Mouse (Mus musculus) gastrocnemius, adult 2 months (tissue): ENCODE measurements around the gene Asic1. TPM values are rescaled to one million over a fixed set of nuclear protein-coding genes. Genes with fewer than 3 reads are reported as not detected.

Experiments used
- DNase-seq: peaks from one replicate; pipeline ENCODE4 v3.0.0; 2022
- H3K27ac ChIP-seq: fragments of 200-600 bp; 2 replicates; pipeline ENCODE4 v1.8.1; 2022; ENCODE audit warnings: mild to moderate bottlenecking
- H3K4me3 ChIP-seq: fragments of 200-600 bp; 2 replicates; pipeline ENCODE4 v1.8.1; 2022; ENCODE audit warnings: mild to moderate bottlenecking, moderate library complexity
- CTCF ChIP-seq: fragments of 200-600 bp; IDR thresholded peaks from 2 replicates; pipeline ENCODE4 v1.8.1; 2022; ENCODE audit warnings: antibody characterized with exemption, mild to moderate bottlenecking, moderate library complexity
- intact Hi-C: fragments of 180-260 bp; cut with DNase I; formaldehyde crosslinking; loops from one replicate; pipeline ENCODE4 v1.15.1; 2025
- total RNA-seq, 2 experiments: library from RNA; stranded (reverse); gene quantifications; 2 replicates each; pipeline ENCODE4 v1.2.3; 2021

Asic1 gene
- total RNA-seq, 2 experiments from 2014 or later: 0.31 TPM; not detected in 1

- H3K4me3 ChIP-seq: peak overlapping the region; percentile 91
- TF ChIP-seq CTCF: no peak
- DNase-seq: no peak
- intact Hi-C loops: no loop called here
- peak overlapping the region; percentile 54; the same call in 1 of the 2 replicates for H3K27ac ChIP-seq
Measured at GRCm38 (mm10) chr15:99651984-99652872, 17.9 kb upstream of the Asic1 start.

GRCm38 (mm10) chr15:99653291-99653690 is 16.9 kb upstream of the Asic1 start:
- no peak overlapping the region for H3K4me3 ChIP-seq
- DNase-seq: no peak
- intact Hi-C loops: no loop called here
- H3K27ac ChIP-seq: no peak overlapping the region
- peak; percentile 10; the same call in 1 of the 2 replicates for TF ChIP-seq CTCF

GRCm38 (mm10) chr15:99653876-99654275 is 16.3 kb upstream of the Asic1 start:
- no peak overlapping the region for H3K4me3 ChIP-seq
- TF ChIP-seq CTCF: no peak
- DNase-seq: no peak

GRCm38 (mm10) chr15:99655956-99656355 is 14.2 kb upstream of the Asic1 start:
- no peak overlapping the region for H3K27ac ChIP-seq
- no peak for TF ChIP-seq CTCF
- no peak for DNase-seq
- H3K4me3 ChIP-seq: no peak overlapping the region
- intact Hi-C loops: no loop called here

More at GRCm38 (mm10) chr15:99653876-99654275, 16.3 kb upstream of the Asic1 start:
- no peak overlapping the region for H3K27ac ChIP-seq
- intact Hi-C loops: no loop called here

GRCm38 (mm10) chr15:99658437-99658836 is 11.7 kb upstream of the Asic1 start:
- no peak for TF ChIP-seq CTCF
- no peak for DNase-seq
- Histone ChIP-seq H3K4me3 (no peak overlapping the region), H3K27ac (no peak overlapping the region)
- intact Hi-C loops: no loop called here

GRCm38 (mm10) chr15:99661121-99661830 is 8.9 kb upstream of the Asic1 start:
- intact Hi-C loops: no loop called here
- DNase-seq: no peak
- H3K4me3 ChIP-seq: no peak overlapping the region
- no peak overlapping the region for H3K27ac ChIP-seq
- TF ChIP-seq CTCF: no peak

GRCm38 (mm10) chr15:99662371-99662770 is 7.8 kb upstream of the Asic1 start:
- Histone ChIP-seq H3K4me3 (no peak overlapping the region), H3K27ac (no peak overlapping the region)
- no peak for TF ChIP-seq CTCF
- intact Hi-C loops: no loop called here
- DNase-seq: no peak

- DNase-seq: no peak
- no peak for TF ChIP-seq CTCF
- intact Hi-C loops: no loop called here
- no peak overlapping the region for H3K27ac ChIP-seq
- H3K4me3 ChIP-seq: peak overlapping the region; percentile 67
Measured at GRCm38 (mm10) chr15:99663964-99664599, 6.1 kb upstream of the Asic1 start.

GRCm38 (mm10) chr15:99664600-99665451 is 5.3 kb upstream of the Asic1 start:
- Histone ChIP-seq H3K4me3 (peak overlapping the region; percentile 67), H3K27ac (no peak overlapping the region)
- DNase-seq: peak; percentile 65
- no peak for TF ChIP-seq CTCF
- intact Hi-C loops: loop anchor here (5.0 kb wide), 1 partner anchor 168 kb away; no protein-coding TSS in a partner anchor

GRCm38 (mm10) chr15:99667544-99667943 is 2.6 kb upstream of the Asic1 start:
- no peak for DNase-seq
- TF ChIP-seq CTCF: no peak
- H3K4me3 ChIP-seq: no peak overlapping the region
- intact Hi-C loops: loop anchor here (5.0 kb wide), 1 partner anchor 170 kb away; no protein-coding TSS in a partner anchor
- H3K27ac ChIP-seq: no peak overlapping the region

GRCm38 (mm10) chr15:99668881-99669280 is 1.3 kb upstream of the Asic1 start:
- DNase-seq: peak; percentile 84
- intact Hi-C loops: loop anchor here (1.0 to 5.0 kb wide), 2 partner anchors 73 to 172 kb away; no protein-coding TSS in a partner anchor
- Histone ChIP-seq H3K27ac (no peak overlapping the region), H3K4me3 (no peak overlapping the region)
- TF ChIP-seq CTCF: no peak

- no peak for TF ChIP-seq CTCF
- intact Hi-C loops: loop anchor here (1.0 to 5.0 kb wide), 2 partner anchors 73 to 172 kb away; no protein-coding TSS in a partner anchor
- Histone ChIP-seq H3K27ac (no peak overlapping the region), H3K4me3 (no peak overlapping the region)
- no peak for DNase-seq
Measured at GRCm38 (mm10) chr15:99669392-99669791, 776 bp upstream of the Asic1 start.
